Mouse (Mus musculus): Measurements from ENCODE around the gene Mrpl53.

The Mrpl53 gene

GRCm38 (mm10) chr6:83116373-83117164, 7.7 kb downstream of the Mrpl53 start:
- H3K36me3 ChIP-seq (ENCODE audit: insufficient read depth, low read length), result peaks cover 37% of the 10 kb centered on the region
- H3K27me3 ChIP-seq (ENCODE audit: insufficient read depth, low read length), result no peaks in the 10 kb centered on the region
- H3K9me3 ChIP-seq (ENCODE audit: low read length), result no peaks in the 10 kb centered on the region
- TF ChIP-seq CTCF (conservative IDR thresholded peaks at IDR 0.05; ENCODE audit: low read length), result no peak
- TF ChIP-seq POU5F1 (IDR thresholded peaks at IDR 0.05; ENCODE audit: borderline replicate concordance, low read length), result no peak
- TF ChIP-seq NANOG (IDR thresholded peaks at IDR 0.05; ENCODE audit: borderline replicate concordance, low read length), result no peak
- H3K4me1 ChIP-seq (replicated peaks; ENCODE audit: low read depth, low read length), result peaks cover 64% of the 10 kb centered on the region
- H3K4me3 ChIP-seq (replicated peaks; ENCODE audit: low read length), result peak overlapping the region; percentile 89

GRCm38 (mm10) chr6:83117165-83117438, 8.3 kb downstream of the Mrpl53 start:
- H3K9me3 ChIP-seq (ENCODE audit: low read length), result no peaks in the 10 kb centered on the region
- H3K4me3 ChIP-seq (replicated peaks; ENCODE audit: low read length), result peak overlapping the region; percentile 89; the same call in 1 of the 2 replicates
- TF ChIP-seq POU5F1 (IDR thresholded peaks at IDR 0.05; ENCODE audit: borderline replicate concordance, low read length) (no peak), CTCF (conservative IDR thresholded peaks at IDR 0.05; ENCODE audit: low read length) (no peak), NANOG (IDR thresholded peaks at IDR 0.05; ENCODE audit: borderline replicate concordance, low read length) (no peak)

GRCm38 (mm10) chr6:83117616-83118015, 8.8 kb downstream of the Mrpl53 start:
- Histone ChIP-seq H3K27me3 (ENCODE audit: insufficient read depth, low read length) (no peaks in the 10 kb centered on the region), H3K9me3 (ENCODE audit: low read length) (no peaks in the 10 kb centered on the region), H3K4me1 (replicated peaks; ENCODE audit: low read depth, low read length) (peaks cover 65% of the 10 kb centered on the region), H3K36me3 (ENCODE audit: insufficient read depth, low read length) (peaks cover 37% of the 10 kb centered on the region), H3K4me3 (replicated peaks; ENCODE audit: low read length) (peak overlapping the region; percentile 13; the same call in 1 of the 2 replicates)
- no peak for TF ChIP-seq CTCF (conservative IDR thresholded peaks at IDR 0.05; ENCODE audit: low read length)
- TF ChIP-seq NANOG (IDR thresholded peaks at IDR 0.05; ENCODE audit: borderline replicate concordance, low read length), result no peak
- TF ChIP-seq POU5F1 (IDR thresholded peaks at IDR 0.05; ENCODE audit: borderline replicate concordance, low read length), result no peak

More at GRCm38 (mm10) chr6:83117165-83117438, 8.3 kb downstream of the Mrpl53 start:
- Histone ChIP-seq H3K4me1 (replicated peaks; ENCODE audit: low read depth, low read length) (peaks cover 60% of the 10 kb centered on the region), H3K27me3 (ENCODE audit: insufficient read depth, low read length) (no peaks in the 10 kb centered on the region), H3K36me3 (ENCODE audit: insufficient read depth, low read length) (peaks cover 37% of the 10 kb centered on the region)

- Histone ChIP-seq H3K36me3 (ENCODE audit: insufficient read depth, low read length) (peaks cover 42% of the 10 kb centered on the region), H3K27me3 (ENCODE audit: insufficient read depth, low read length) (no peaks in the 10 kb centered on the region), H3K9me3 (ENCODE audit: low read length) (no peaks in the 10 kb centered on the region), H3K4me1 (replicated peaks; ENCODE audit: low read depth, low read length) (peaks cover 71% of the 10 kb centered on the region), H3K4me3 (replicated peaks; ENCODE audit: low read length) (no peak overlapping the region)
- TF ChIP-seq CTCF (conservative IDR thresholded peaks at IDR 0.05; ENCODE audit: low read length), result no peak
- no peak for TF ChIP-seq POU5F1 (IDR thresholded peaks at IDR 0.05; ENCODE audit: borderline replicate concordance, low read length)
- no peak for TF ChIP-seq NANOG (IDR thresholded peaks at IDR 0.05; ENCODE audit: borderline replicate concordance, low read length)
These were observed 9.5 kb downstream of the Mrpl53 start for GRCm38 (mm10) chr6:83118369-83118768.

GRCm38 (mm10) chr6:83118825-83119733, 10.2 kb downstream of the Mrpl53 start:
- Histone ChIP-seq H3K27me3 (ENCODE audit: insufficient read depth, low read length) (no peaks in the 10 kb centered on the region), H3K9me3 (ENCODE audit: low read length) (no peaks in the 10 kb centered on the region)

GRCm38 (mm10) chr6:83119734-83120051, 10.9 kb downstream of the Mrpl53 start:
- H3K27me3 ChIP-seq (ENCODE audit: insufficient read depth, low read length), result no peaks in the 10 kb centered on the region
- peaks cover 48% of the 10 kb centered on the region for H3K36me3 ChIP-seq (ENCODE audit: insufficient read depth, low read length)
- no peaks in the 10 kb centered on the region for H3K9me3 ChIP-seq (ENCODE audit: low read length)
- H3K4me1 ChIP-seq (replicated peaks; ENCODE audit: low read depth, low read length), result peaks cover 73% of the 10 kb centered on the region
- H3K4me3 ChIP-seq (replicated peaks; ENCODE audit: low read length), result peak overlapping the region; percentile 91; the same call in 1 of the 2 replicates
- TF ChIP-seq POU5F1 (IDR thresholded peaks at IDR 0.05; ENCODE audit: borderline replicate concordance, low read length) (no peak), CTCF (conservative IDR thresholded peaks at IDR 0.05; ENCODE audit: low read length) (no peak), NANOG (IDR thresholded peaks at IDR 0.05; ENCODE audit: borderline replicate concordance, low read length) (no peak)

More at GRCm38 (mm10) chr6:83118825-83119733, 10.2 kb downstream of the Mrpl53 start:
- peaks cover 48% of the 10 kb centered on the region for H3K36me3 ChIP-seq (ENCODE audit: insufficient read depth, low read length)
- 0 out of 2 replicates have a peak overlapping the region, but pooled peaks have one; percentile 3 for H3K4me3 ChIP-seq (replicated peaks; ENCODE audit: low read length)
- TF ChIP-seq NANOG (IDR thresholded peaks at IDR 0.05; ENCODE audit: borderline replicate concordance, low read length), result no peak
- TF ChIP-seq POU5F1 (IDR thresholded peaks at IDR 0.05; ENCODE audit: borderline replicate concordance, low read length), result no peak
- no peak for TF ChIP-seq CTCF (conservative IDR thresholded peaks at IDR 0.05; ENCODE audit: low read length)
- peaks cover 73% of the 10 kb centered on the region for H3K4me1 ChIP-seq (replicated peaks; ENCODE audit: low read depth, low read length)

GRCm38 (mm10) chr6:83120930-83121862, 12.4 kb downstream of the Mrpl53 start, which contains the start of gene Wbp1:
Gene Wbp1 (minus strand): TSS chr6:83121559.
- H3K4me3 ChIP-seq (replicated peaks; ENCODE audit: low read length), result peak within 1 kb of the TSS; percentile 91
- H3K36me3 ChIP-seq (ENCODE audit: insufficient read depth, low read length), result peaks cover 48% of the 10 kb centered on the region
- no peaks in the 10 kb centered on the region for H3K27me3 ChIP-seq (ENCODE audit: insufficient read depth, low read length)
- no peaks in the 10 kb centered on the region for H3K9me3 ChIP-seq (ENCODE audit: low read length)
- peaks cover 76% of the 10 kb centered on the region for H3K4me1 ChIP-seq (replicated peaks; ENCODE audit: low read depth, low read length)
- no peak for TF ChIP-seq POU5F1 (IDR thresholded peaks at IDR 0.05; ENCODE audit: borderline replicate concordance, low read length)
- TF ChIP-seq NANOG (IDR thresholded peaks at IDR 0.05; ENCODE audit: borderline replicate concordance, low read length), result no peak
- TF ChIP-seq CTCF (conservative IDR thresholded peaks at IDR 0.05; ENCODE audit: low read length), result no peak
